Mouse (Mus musculus): Measurements from ENCODE around the gene Cdc16.
"Not testable (repeated sequence)": the region's sequence is repeated elsewhere in the genome, so short reads cannot be mapped to it uniquely, and the experiment has no call there.

The Cdc16 gene

GRCm38 (mm10) chr8:13756982-13757804 lies at the start of gene Cdc16:
TSS of gene Cdc16 (plus strand) at chr8:13757676.
- in situ Hi-C loops (cut with MboI, MseI) = loop anchor here (5.0 kb wide), 1 partner anchor 80 kb away; the partner anchor contains the start of gene Rasa3

- in situ Hi-C loops (cut with MboI, MseI) = no loop called here
Measured at GRCm38 (mm10) chr8:13708514-13708913, 49.0 kb upstream of the Cdc16 start.

GRCm38 (mm10) chr8:13718980-13719379 lies 38.5 kb upstream of the Cdc16 start:
- in situ Hi-C loops (cut with MboI, MseI) = no loop called here

- in situ Hi-C loops (cut with MboI, MseI) = no loop called here
Measured at GRCm38 (mm10) chr8:13725722-13726121, 31.8 kb upstream of the Cdc16 start.

GRCm38 (mm10) chr8:13727469-13728094 lies 29.9 kb upstream of the Cdc16 start:
- in situ Hi-C loops (cut with MboI, MseI) = no loop called here

- in situ Hi-C loops (cut with MboI, MseI) = no loop called here
Measured at GRCm38 (mm10) chr8:13740323-13740770, 17.1 kb upstream of the Cdc16 start.

- in situ Hi-C loops (cut with MboI, MseI) = no loop called here
Measured at GRCm38 (mm10) chr8:13740817-13741613, 16.5 kb upstream of the Cdc16 start.

- in situ Hi-C loops (cut with MboI, MseI) = not testable (repeated sequence)
Measured at GRCm38 (mm10) chr8:13746212-13746611, 11.3 kb upstream of the Cdc16 start.

GRCm38 (mm10) chr8:13747626-13748025 lies 9.8 kb upstream of the Cdc16 start:
- in situ Hi-C loops (cut with MboI, MseI) = no loop called here

GRCm38 (mm10) chr8:13753680-13754079 lies 3.8 kb upstream of the Cdc16 start:
- in situ Hi-C loops (cut with MboI, MseI) = loop anchor here (5.0 kb wide), 1 partner anchor 196 kb away; no protein-coding TSS in a partner anchor

- in situ Hi-C loops (cut with MboI, MseI) = loop anchor here (5.0 kb wide), 1 partner anchor 79 kb away; the partner anchor contains the start of gene Rasa3
Measured at GRCm38 (mm10) chr8:13756480-13756879, 996 bp upstream of the Cdc16 start.

- in situ Hi-C loops (cut with MboI, MseI) = loop anchor here (5.0 kb wide), 1 partner anchor 81 kb away; the partner anchor contains the start of gene Rasa3
Measured at GRCm38 (mm10) chr8:13757805-13758727, 590 bp downstream of the Cdc16 start.

- in situ Hi-C loops (cut with MboI, MseI) = loop anchor here (10.0 kb wide), 1 partner anchor 394 kb away; no protein-coding TSS in a partner anchor
Measured at GRCm38 (mm10) chr8:13769206-13769605, 11.7 kb downstream of the Cdc16 start.

GRCm38 (mm10) chr8:13780536-13780935 lies 23.1 kb downstream of the Cdc16 start:
- in situ Hi-C loops (cut with MboI, MseI) = loop anchor here (10.0 kb wide), 1 partner anchor 94 kb away; no protein-coding TSS in a partner anchor

- in situ Hi-C loops (cut with MboI, MseI) = loop anchor here (10.0 kb wide), 1 partner anchor 89 kb away; no protein-coding TSS in a partner anchor
Measured at GRCm38 (mm10) chr8:13785250-13785763, 27.8 kb downstream of the Cdc16 start, which contains the start of gene Upf3a. TSS of gene Upf3a (plus strand) at chr8:13785615.

GRCm38 (mm10) chr8:13785764-13786299 lies 28.4 kb downstream of the Cdc16 start:
- in situ Hi-C loops (cut with MboI, MseI) = loop anchor here (10.0 kb wide), 1 partner anchor 89 kb away; no protein-coding TSS in a partner anchor

- in situ Hi-C loops (cut with MboI, MseI) = loop anchor here (10.0 kb wide), 1 partner anchor 85 kb away; no protein-coding TSS in a partner anchor
Measured at GRCm38 (mm10) chr8:13789606-13790005, 32.1 kb downstream of the Cdc16 start.

- in situ Hi-C loops (cut with MboI, MseI) = no loop called here
Measured at GRCm38 (mm10) chr8:13793097-13793745, 35.7 kb downstream of the Cdc16 start.

GRCm38 (mm10) chr8:13793746-13794101 lies 36.2 kb downstream of the Cdc16 start:
- in situ Hi-C loops (cut with MboI, MseI) = no loop called here

Measured in regulatory T cell (primary cell).